Mouse (Mus musculus): ENCODE data around the gene Castor1.

Gene Castor1

DNA sequence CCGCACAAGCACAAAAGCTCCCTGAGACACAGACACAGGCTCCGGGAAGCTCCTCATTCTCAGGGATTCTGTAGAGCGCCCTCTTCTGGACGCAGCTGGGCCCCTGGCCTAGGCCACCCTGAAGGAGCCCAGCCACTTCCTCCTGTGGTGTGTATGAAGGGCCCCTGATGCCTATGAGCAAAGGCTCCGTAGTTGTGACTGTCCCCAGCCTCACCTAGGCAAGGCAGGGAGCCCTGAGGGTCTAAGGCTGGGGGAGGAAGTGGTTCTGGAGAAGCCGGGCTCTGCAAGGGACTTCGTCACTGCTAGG is 43.1 kb downstream of the Castor1 start:
- in situ Hi-C loops (cut with MboI, MseI) = no loop called here

DNA sequence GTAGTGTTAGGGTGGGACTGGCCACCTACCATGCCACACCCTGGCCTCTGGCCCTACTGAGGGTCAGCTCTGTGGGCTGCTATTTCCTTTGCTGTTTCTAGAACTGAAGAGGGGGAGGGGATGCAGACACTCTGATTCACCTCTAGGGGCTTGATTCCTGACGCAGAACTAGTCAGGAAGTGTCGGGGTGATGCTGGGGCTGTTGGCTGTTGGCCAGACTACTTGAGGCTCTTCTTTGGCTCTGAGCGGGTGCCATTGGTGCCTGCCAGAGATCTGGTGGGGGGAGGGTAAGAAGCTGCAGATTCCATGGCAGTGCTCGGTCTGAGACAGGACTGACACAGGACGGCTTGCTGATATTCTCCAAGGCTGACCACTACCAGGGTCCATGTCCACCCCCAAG is 43.9 kb downstream of the Castor1 start:
- in situ Hi-C loops (cut with MboI, MseI) = no loop called here

DNA sequence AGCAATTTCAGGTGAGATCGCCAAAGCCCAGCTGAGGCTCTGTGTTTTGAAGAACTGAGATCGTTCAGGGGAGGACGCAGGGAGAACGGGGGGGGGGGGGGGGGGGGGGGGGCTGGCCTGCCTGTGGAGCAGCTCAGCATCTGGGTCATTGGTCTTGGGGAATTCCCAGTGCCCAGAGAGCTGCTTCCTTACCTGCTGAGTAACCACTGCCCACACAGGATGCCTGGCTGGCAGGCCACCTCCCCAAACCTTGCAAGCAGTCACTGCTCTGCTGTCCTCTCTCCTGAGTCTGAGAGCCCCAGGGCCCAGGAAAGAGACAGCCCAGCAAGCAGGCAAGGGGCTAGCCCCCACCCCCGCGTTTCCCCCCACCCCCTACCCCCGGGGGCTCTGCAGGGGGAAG is 44.8 kb downstream of the Castor1 start:
- in situ Hi-C loops (cut with MboI, MseI) = no loop called here

DNA sequence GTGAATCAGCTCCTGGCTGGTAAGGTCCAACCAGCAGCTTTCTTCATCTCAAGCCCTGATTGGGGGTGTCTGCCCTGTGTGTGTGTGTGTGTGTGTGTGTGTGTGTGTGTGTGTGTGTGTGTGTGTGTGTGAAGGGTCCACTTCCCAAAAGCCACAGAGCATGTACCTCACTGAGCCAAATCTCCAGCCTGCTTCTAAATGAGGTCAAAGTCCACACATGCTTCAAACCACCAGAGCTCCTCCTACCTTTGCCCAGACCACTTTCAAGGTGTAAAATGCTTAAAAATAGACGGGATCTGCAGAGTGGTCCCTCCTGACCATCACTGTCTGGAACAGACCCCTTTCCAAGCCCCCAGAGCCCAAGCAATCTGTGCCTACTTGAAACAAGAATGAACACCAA is 45.3 kb downstream of the Castor1 start:
- in situ Hi-C loops (cut with MboI, MseI) = no loop called here

DNA sequence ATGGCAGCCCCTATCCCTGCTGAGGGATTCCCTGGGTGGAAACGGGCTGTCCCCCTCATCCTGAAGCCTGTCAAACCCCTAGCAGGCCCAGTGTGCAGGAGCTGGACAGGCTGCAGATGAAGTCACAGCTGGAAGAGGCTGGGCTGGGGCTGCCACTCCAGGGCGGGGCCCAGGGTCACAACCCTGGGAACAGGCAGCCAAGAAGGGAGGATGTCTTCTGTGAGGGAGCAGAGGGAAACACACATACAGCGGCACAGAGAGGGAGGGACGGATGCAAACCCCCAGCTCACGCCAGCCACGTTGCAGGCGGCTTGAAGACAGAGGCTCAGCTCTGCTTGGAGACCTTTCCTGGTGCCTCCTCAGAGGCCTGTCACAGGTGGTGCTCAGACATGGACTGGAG is 46.0 kb downstream of the Castor1 start:
- in situ Hi-C loops (cut with MboI, MseI) = no loop called here

DNA sequence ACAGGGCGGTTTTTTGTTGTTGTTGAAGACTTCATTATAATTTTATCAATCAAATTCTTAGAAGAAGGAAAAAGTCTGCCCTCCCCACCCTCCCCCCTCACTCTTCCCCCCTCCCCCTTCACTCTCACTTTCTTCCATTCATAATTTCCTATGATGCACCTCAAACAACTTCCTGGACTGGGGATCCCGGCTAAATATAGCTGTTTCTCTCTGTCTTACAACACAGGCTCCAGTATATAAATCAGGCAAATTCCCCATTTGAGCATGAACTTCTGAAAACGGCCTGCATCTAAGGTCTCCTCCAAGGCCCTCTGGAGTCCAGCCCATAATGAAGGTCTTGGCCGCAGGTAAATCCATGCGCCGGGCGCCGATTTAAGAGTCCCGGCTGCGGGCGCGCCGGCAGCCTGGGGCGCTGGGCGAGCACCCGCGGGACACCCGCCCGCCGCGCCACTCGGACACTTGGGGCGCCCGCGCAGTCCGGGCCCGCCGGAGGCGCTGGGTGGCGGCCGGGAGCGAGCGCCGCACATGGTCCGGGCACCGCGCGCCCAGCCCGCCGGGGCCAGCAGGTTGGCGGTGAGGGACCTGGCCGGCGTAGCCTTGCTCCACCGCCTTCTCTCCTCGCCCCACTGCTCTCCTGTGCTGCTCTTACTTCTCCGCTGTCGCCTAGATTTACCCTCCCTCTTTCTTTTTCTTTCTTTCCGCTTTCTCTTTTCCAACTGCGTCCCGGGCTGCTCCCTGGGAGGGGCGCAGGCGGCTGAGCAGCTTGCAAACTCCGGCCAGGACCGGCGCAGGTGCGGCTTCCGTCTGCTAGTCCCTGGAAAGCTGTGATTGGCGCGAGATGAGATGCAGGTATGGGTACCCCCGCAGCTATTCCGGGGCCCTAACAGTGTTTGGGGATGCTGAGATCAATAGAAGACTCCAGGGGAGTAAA is 48.5 kb downstream of the Castor1 start:
- in situ Hi-C loops (cut with MboI, MseI) = no loop called here

DNA sequence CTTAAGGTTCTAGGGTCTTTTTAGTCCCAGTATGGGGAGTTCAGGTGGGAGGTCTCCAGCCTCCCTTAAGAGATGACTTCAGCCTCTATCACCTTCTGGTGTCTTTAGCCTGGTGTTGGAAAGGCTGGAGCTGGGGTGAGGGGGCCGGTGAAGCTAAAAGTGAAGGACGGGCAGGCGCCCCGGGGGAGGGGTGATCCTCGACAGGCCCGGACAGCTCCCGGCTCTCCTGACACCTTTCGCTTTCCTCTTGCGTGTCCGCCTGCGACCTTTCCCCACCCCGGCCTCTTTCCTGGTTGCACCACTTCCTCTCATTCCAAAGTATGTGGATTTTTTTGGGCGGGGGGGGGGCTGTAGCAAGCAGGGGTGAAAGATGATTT is 49.2 kb downstream of the Castor1 start:
- in situ Hi-C loops (cut with MboI, MseI) = no loop called here

DNA sequence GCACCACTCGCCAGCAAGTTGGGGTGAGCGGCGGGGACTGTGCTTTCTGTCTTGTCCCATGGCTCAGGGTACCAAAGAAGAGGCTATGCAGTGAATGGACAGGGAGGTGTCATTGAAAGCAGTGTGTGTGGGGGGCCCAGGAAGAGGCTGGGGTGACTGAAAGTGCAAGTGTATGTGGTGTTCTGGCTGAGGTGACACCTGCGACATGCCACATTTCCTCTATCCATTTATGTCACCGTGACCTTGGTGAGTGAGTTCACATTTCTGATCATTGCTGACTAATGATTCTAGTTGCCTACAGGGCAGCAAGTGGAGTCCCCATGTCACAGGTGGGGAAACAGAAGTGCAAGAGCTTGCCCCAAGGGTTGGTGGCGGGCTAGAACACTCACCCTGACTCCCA is 50.5 kb downstream of the Castor1 start:
- in situ Hi-C loops (cut with MboI, MseI) = no loop called here

DNA sequence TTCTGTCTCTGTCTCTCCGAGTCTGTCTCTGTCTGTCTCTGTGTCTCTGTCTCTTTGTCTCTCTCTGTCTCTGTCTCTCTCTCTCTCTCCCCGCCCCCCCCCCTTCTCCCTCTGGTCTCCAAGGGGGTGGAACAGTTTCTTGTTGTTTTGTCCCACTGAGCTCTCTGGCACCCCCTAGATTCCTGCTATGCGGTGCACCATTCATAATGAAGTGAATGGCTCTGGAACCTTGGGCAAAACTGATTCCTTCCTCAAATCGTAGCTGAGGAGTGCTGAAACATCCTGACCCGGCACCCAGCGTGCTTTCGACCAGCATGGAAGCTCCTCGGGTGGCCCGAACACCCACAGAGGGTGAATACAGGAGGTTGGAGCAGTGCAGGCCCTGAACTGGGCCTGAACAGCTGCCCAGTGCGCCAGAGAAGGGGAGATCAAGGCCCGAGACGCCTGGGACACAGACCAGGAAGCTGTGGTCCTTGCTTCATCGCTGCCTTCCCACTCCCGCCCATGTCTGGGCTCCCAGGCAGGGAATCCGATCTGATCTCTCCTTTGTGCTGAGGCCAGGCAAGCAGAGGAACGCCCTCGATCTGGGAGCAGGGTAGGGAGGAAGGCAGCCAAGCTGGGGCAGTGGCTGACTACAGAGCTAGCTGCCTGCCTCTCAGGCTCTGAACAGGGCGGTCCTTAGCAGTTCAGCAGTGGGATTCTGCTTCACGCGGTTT is 52.9 kb downstream of the Castor1 start:
- in situ Hi-C loops (cut with MboI, MseI) = no loop called here

DNA sequence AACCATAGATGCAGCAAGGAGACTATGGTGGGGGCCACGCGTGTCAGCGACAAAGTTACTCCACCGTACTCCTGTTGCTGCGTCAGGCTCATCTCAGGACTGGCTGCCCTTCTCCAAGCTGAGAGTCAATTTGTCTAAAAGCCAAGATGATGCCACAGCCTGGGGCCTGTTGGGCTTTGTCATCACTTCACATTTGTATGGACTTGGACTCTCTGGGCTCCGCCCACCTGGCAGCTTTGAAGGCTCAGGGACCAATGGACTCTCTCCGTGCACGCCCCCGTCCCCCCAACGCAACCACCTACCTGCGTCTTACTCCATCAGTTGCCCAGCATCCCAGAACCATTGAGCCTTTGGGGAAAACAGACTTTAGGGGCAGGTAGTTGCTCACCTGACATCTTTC is 53.5 kb downstream of the Castor1 start:
- in situ Hi-C loops (cut with MboI, MseI) = no loop called here
